Mouse (Mus musculus): ENCODE measurements around the gene Sftpa1. TPM values are rescaled to one million over a fixed set of nuclear protein-coding genes. Genes with fewer than 3 reads are reported as not detected.
A peak's percentile ranks its signal among the peaks of the same experiment; 100 is the strongest.

Sftpa1 gene
- polyA plus RNA-seq, 1 experiment from 2014 or later: not detected

DNA sequence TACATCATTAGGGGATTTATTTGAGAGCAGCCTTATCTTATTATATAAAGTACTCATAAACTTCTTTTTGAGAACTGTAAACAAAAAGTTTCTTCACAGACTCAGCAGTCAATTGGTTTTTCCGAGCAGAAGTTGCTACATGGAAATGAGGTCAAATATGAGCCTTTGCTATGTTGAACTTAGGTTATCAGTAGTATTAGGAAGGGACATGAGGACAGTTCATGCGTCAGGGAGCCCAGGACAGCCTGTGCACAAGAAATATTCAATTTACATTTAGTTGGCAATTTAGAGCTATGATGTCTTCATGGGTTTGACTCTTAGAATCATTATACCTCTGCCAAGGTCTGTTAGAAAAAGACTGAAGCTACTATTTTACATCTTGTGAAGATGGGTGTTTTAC, 29.3 kb upstream of the Sftpa1 start:
- no peaks in the 10 kb centered on the region for H3K4me1 ChIP-seq (ENCODE audit: control insufficient read depth, insufficient read depth, low read length)
- ATAC-seq (ENCODE audit: low read depth): no peak
- H3K36me3 ChIP-seq (ENCODE audit: control insufficient read depth, insufficient read depth, low read length): no peaks in the 10 kb centered on the region
- no peak overlapping the region for H3K27ac ChIP-seq (ENCODE audit: low read depth, low read length)
- H3K9me3 ChIP-seq (ENCODE audit: control insufficient read depth, low read length): no peaks in the 10 kb centered on the region
- no peak overlapping the region for H3K9ac ChIP-seq (replicated peaks; ENCODE audit: low read depth, low read length)
- H3K4me3 ChIP-seq (ENCODE audit: low read depth, low read length): no peak overlapping the region
- WGBS: 83% methylated on average over 2 of the region's 2 CpGs
- no peak overlapping the region for H3K4me2 ChIP-seq (ENCODE audit: low read depth, low read length)
- no peaks in the 10 kb centered on the region for H3K27me3 ChIP-seq (ENCODE audit: control insufficient read depth, insufficient read depth, low read length)

DNA sequence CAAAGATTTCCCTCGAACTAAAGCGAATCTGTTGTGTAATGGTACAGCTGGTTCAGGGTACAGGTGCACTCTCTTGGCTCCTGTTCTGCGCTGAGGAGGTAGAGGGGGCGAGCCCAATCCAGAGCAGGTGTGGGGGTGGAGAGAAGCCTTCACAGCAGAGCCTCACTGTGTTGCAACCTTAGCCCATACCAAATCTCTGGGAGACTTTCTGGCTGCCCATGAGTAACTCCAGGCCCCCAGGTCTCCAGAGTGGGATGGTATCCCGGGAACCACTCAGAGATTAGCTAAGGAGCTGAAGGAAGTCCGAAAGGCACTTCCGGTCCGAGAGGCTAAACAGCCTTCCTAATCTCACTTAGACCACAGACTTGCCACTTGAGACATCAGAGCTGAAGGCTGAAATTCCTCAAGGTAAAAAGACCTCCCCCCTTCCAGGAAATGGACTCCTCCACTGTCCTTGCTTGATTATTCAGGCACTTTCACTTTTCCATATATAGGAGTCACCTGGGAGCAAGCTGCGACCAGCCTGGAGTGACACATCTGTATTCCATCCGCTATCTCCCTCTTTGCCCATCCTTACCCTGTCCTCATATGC, 26.6 kb upstream of the Sftpa1 start, which contains the start of gene Mat1a:
Mat1a (plus strand) TSS at position 183 of the 592 bp plus-strand sequence.
- Histone ChIP-seq H3K9me3 (ENCODE audit: control insufficient read depth, low read length) (no peaks in the 10 kb centered on the region), H3K4me2 (ENCODE audit: low read depth, low read length) (no peak within 1 kb of the TSS), H3K27me3 (ENCODE audit: control insufficient read depth, insufficient read depth, low read length) (no peaks in the 10 kb centered on the region), H3K36me3 (ENCODE audit: control insufficient read depth, insufficient read depth, low read length) (no peaks in the 10 kb centered on the region), H3K4me1 (ENCODE audit: control insufficient read depth, insufficient read depth, low read length) (no peaks in the 10 kb centered on the region), H3K4me3 (ENCODE audit: low read depth, low read length) (no peak within 1 kb of the TSS), H3K9ac (replicated peaks; ENCODE audit: low read depth, low read length) (no peak within 1 kb of the TSS), H3K27ac (ENCODE audit: low read depth, low read length) (no peak within 1 kb of the TSS)
- ATAC-seq (ENCODE audit: low read depth): no peak
- WGBS: 76% methylated on average over 10 of the region's 10 CpGs

DNA sequence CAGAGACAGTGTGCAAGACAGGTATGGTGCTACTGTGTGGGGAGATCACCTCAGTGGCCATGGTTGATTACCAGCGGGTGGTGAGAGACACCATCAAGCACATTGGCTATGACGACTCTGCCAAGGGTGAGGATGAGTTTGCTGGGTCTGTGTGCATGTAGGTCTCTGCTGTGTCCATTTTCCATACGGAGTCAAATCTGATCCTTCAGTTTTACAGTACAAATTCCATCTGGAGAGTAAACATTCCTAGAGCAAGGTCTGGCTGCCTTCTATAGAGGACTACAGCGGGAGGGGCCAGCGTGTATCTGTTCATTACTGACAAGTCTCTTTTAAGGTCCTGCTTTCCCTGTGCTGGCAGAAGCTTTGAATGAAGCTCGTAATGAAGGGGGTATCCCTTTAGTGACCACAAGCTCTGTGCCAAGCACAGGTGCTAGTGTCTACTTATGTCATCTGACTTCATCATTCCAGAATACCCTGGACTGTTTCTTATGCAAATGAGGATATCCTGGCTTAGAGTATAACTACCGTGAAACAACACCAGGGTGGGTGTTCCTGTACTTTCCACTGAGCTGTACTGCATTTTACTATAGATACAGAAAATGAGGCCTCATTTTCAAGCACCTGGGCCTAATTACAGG, 20.4 kb upstream of the Sftpa1 start:
- Histone ChIP-seq H3K27ac (ENCODE audit: low read depth, low read length) (no peak overlapping the region), H3K27me3 (ENCODE audit: control insufficient read depth, insufficient read depth, low read length) (no peaks in the 10 kb centered on the region), H3K4me1 (ENCODE audit: control insufficient read depth, insufficient read depth, low read length) (no peaks in the 10 kb centered on the region), H3K9ac (replicated peaks; ENCODE audit: low read depth, low read length) (no peak overlapping the region), H3K4me3 (ENCODE audit: low read depth, low read length) (no peak overlapping the region), H3K9me3 (ENCODE audit: control insufficient read depth, low read length) (no peaks in the 10 kb centered on the region), H3K4me2 (ENCODE audit: low read depth, low read length) (no peak overlapping the region), H3K36me3 (ENCODE audit: control insufficient read depth, insufficient read depth, low read length) (no peaks in the 10 kb centered on the region)
- WGBS: 94% methylated on average over 7 of the region's 7 CpGs
- no peak for ATAC-seq (ENCODE audit: low read depth)

DNA sequence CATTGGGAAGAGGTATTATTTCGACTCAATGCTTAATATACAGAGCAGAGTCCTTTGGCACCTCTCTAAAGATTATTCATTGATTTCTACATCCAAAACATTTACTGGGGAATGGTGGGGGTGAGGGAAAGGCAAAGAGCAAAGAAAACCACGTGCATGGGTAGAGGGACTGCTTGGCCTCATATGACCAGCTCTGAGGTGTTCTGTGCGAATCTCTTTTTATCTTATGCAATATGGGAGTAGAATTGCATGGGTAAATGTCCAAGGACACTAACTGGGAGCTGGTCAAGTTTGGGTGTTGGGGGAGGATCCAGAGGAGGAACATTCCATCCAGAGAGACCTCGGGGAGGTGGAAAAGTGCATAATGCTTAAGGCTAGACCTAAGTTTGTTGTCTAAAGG, 18.6 kb upstream of the Sftpa1 start:
- Histone ChIP-seq H3K9me3 (ENCODE audit: control insufficient read depth, low read length) (no peaks in the 10 kb centered on the region), H3K4me3 (ENCODE audit: low read depth, low read length) (no peak overlapping the region), H3K4me2 (ENCODE audit: low read depth, low read length) (no peak overlapping the region), H3K27ac (ENCODE audit: low read depth, low read length) (no peak overlapping the region), H3K4me1 (ENCODE audit: control insufficient read depth, insufficient read depth, low read length) (no peaks in the 10 kb centered on the region), H3K9ac (replicated peaks; ENCODE audit: low read depth, low read length) (no peak overlapping the region), H3K36me3 (ENCODE audit: control insufficient read depth, insufficient read depth, low read length) (no peaks in the 10 kb centered on the region), H3K27me3 (ENCODE audit: control insufficient read depth, insufficient read depth, low read length) (no peaks in the 10 kb centered on the region)
- 76% methylated on average over 4 of the region's 4 CpGs for WGBS
- ATAC-seq (ENCODE audit: low read depth): no peak

DNA sequence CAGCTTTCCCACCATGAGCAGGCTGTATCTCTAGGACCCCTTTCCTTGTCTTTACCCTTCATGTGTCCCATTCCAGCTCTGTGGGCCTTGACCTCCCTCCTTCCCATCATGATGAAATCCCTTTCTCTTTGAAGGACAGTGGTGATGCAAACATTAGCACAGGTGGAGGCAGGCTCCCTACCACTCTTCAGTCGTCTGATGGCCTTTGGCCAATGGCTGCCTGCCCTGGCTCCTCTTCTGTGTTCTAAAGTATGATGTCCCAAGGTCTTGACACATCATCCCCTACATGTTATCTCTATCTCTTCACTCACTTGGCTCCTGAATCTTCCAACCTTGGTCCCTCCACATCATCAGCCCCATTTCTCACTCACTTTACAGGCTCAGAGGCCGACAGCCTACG, 15.3 kb upstream of the Sftpa1 start:
- 88% methylated on average over 3 of the region's 3 CpGs for WGBS
- H3K4me1 ChIP-seq (ENCODE audit: control insufficient read depth, insufficient read depth, low read length): no peaks in the 10 kb centered on the region
- no peak overlapping the region for H3K9ac ChIP-seq (replicated peaks; ENCODE audit: low read depth, low read length)
- no peaks in the 10 kb centered on the region for H3K9me3 ChIP-seq (ENCODE audit: control insufficient read depth, low read length)
- H3K4me3 ChIP-seq (ENCODE audit: low read depth, low read length): no peak overlapping the region
- H3K27me3 ChIP-seq (ENCODE audit: control insufficient read depth, insufficient read depth, low read length): no peaks in the 10 kb centered on the region
- H3K36me3 ChIP-seq (ENCODE audit: control insufficient read depth, insufficient read depth, low read length): no peaks in the 10 kb centered on the region
- H3K4me2 ChIP-seq (ENCODE audit: low read depth, low read length): no peak overlapping the region
- H3K27ac ChIP-seq (ENCODE audit: low read depth, low read length): no peak overlapping the region
- ATAC-seq (ENCODE audit: low read depth): no peak

DNA sequence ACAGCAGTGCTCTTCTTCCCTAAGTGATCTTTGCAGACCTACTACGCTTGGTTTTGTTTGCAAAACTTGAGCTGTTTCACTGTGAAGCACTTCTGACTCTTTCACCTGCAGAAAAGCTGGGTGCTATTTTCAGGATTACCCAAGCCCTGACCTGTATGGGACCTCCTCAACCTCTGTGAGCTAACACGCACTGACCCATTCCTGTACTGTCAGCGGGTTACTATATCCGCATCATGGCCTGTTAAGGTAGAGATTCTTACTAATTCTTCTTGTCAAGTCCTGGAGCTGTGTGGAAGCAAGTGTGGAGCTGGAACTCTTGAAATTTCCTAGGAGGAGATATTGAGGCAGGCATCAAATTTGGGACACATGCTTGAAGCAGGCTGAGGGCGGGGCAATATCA, 6.9 kb upstream of the Sftpa1 start:
- Histone ChIP-seq H3K27me3 (ENCODE audit: control insufficient read depth, insufficient read depth, low read length) (no peaks in the 10 kb centered on the region), H3K4me3 (ENCODE audit: low read depth, low read length) (no peak overlapping the region), H3K9me3 (ENCODE audit: control insufficient read depth, low read length) (no peaks in the 10 kb centered on the region), H3K27ac (ENCODE audit: low read depth, low read length) (no peak overlapping the region), H3K9ac (replicated peaks; ENCODE audit: low read depth, low read length) (no peak overlapping the region), H3K4me2 (ENCODE audit: low read depth, low read length) (no peak overlapping the region), H3K36me3 (ENCODE audit: control insufficient read depth, insufficient read depth, low read length) (no peaks in the 10 kb centered on the region), H3K4me1 (ENCODE audit: control insufficient read depth, insufficient read depth, low read length) (no peaks in the 10 kb centered on the region)
- ATAC-seq (ENCODE audit: low read depth): no peak
- 91% methylated on average over 5 of the region's 5 CpGs for WGBS

DNA sequence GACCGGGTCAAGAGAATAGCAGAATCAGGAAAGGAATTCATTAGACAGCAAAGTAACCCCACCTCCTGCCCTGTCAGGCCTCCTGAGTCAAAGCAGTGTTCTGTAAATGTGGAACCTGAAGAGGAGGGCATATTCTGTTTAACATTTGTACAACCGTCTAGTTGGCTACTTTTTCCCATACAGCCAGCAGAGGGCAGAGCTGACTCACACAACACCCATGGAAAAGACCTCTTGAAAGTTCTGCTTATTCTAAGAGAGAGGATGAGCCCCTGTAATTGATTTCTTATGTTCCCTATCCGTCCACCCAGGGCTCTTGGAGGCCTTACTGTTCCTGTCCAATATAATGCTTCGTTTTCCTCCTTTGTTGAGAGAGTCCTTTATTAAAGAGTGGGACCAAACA, 3.6 kb upstream of the Sftpa1 start:
- peak; percentile 78 for ATAC-seq (ENCODE audit: low read depth)
- no peak overlapping the region for H3K4me3 ChIP-seq (ENCODE audit: low read depth, low read length)
- WGBS: 27% methylated on average over 4 of the region's 4 CpGs
- no peak overlapping the region for H3K27ac ChIP-seq (ENCODE audit: low read depth, low read length)
- no peaks in the 10 kb centered on the region for H3K27me3 ChIP-seq (ENCODE audit: control insufficient read depth, insufficient read depth, low read length)
- no peak overlapping the region for H3K9ac ChIP-seq (replicated peaks; ENCODE audit: low read depth, low read length)
- H3K4me2 ChIP-seq (ENCODE audit: low read depth, low read length): no peak overlapping the region
- no peaks in the 10 kb centered on the region for H3K4me1 ChIP-seq (ENCODE audit: control insufficient read depth, insufficient read depth, low read length)
- H3K9me3 ChIP-seq (ENCODE audit: control insufficient read depth, low read length): no peaks in the 10 kb centered on the region
- no peaks in the 10 kb centered on the region for H3K36me3 ChIP-seq (ENCODE audit: control insufficient read depth, insufficient read depth, low read length)

DNA sequence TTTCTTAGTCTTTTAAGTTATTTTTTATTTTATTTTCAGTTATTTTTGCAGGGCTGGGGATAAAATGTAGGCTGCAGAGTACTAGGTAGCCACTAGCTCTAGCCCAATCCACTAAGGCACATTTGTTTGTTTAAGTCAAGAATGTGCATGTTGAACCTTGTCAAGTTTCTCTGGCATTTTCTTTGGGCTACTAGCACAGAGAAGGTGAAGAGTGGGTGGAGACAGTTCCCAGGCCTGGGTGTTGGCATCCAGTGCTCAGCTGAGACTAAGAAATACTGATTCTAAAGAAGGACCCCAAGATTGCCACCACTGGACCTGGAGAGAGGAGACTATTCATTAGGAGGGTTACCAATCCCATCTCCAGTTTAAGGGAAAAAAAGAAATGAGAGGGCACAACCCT, 5.4 kb downstream of the Sftpa1 start:
- no peaks in the 10 kb centered on the region for H3K4me1 ChIP-seq (ENCODE audit: control insufficient read depth, insufficient read depth, low read length)
- no peak overlapping the region for H3K9ac ChIP-seq (replicated peaks; ENCODE audit: low read depth, low read length)
- no peak overlapping the region for H3K27ac ChIP-seq (ENCODE audit: low read depth, low read length)
- no peak for ATAC-seq (ENCODE audit: low read depth)
- no peaks in the 10 kb centered on the region for H3K27me3 ChIP-seq (ENCODE audit: control insufficient read depth, insufficient read depth, low read length)
- H3K4me3 ChIP-seq (ENCODE audit: low read depth, low read length): no peak overlapping the region
- H3K36me3 ChIP-seq (ENCODE audit: control insufficient read depth, insufficient read depth, low read length): no peaks in the 10 kb centered on the region
- H3K4me2 ChIP-seq (ENCODE audit: low read depth, low read length): no peak overlapping the region
- no peaks in the 10 kb centered on the region for H3K9me3 ChIP-seq (ENCODE audit: control insufficient read depth, low read length)

DNA sequence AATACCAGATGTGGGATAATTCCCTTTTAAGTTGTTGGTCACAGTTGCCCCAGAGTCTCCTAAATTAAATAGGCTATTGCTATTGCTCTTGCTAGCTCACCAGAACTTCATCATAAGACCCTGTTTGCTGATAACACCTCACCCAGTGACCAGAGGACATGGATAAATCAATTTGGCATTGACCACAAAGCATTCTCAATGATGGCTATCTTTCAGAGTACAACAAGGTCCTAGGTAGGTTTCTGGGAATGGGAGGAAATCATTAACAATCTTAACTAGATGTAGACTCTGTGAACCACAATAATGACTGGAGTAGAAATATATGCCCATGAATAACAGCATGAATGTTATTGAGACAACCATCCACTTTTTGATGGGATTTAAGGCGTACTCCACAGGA, 9.1 kb downstream of the Sftpa1 start:
- H3K9ac ChIP-seq (replicated peaks; ENCODE audit: low read depth, low read length): no peak overlapping the region
- H3K27me3 ChIP-seq (ENCODE audit: control insufficient read depth, insufficient read depth, low read length): no peaks in the 10 kb centered on the region
- no peak overlapping the region for H3K4me3 ChIP-seq (ENCODE audit: low read depth, low read length)
- H3K9me3 ChIP-seq (ENCODE audit: control insufficient read depth, low read length): no peaks in the 10 kb centered on the region
- no peak overlapping the region for H3K4me2 ChIP-seq (ENCODE audit: low read depth, low read length)
- no peaks in the 10 kb centered on the region for H3K36me3 ChIP-seq (ENCODE audit: control insufficient read depth, insufficient read depth, low read length)
- 94% methylated on average over 1 of the region's 1 CpGs for WGBS
- ATAC-seq (ENCODE audit: low read depth): no peak
- no peak overlapping the region for H3K27ac ChIP-seq (ENCODE audit: low read depth, low read length)
- no peaks in the 10 kb centered on the region for H3K4me1 ChIP-seq (ENCODE audit: control insufficient read depth, insufficient read depth, low read length)
